Mouse (Mus musculus) neural tube, embryonic 15.5 days (tissue): ENCODE data around the gene Mettl18. TPM values are rescaled to one million over a fixed set of nuclear protein-coding genes. Genes with fewer than 3 reads are reported as not detected.
"Not testable (repeated sequence)": the region's sequence is repeated elsewhere in the genome, so short reads cannot be mapped to it uniquely, and the experiment has no call there.

Source experiments
- ATAC-seq: fragments of 200-750 bp; cut with Nextera tagmentation; 2 replicates; pipeline ENCODE4 v1.8.0; 2017; ENCODE audit warnings: mild to moderate bottlenecking, moderate TSS enrichment, moderate library complexity; ENCODE audit not compliant: low FRiP score
- H3K27ac ChIP-seq: fragments of 300-500 bp; sonication (generic); replicated peaks from 2 replicates; pipeline ENCODE4 v1.5.1; 2015; ENCODE audit warnings: mild to moderate bottlenecking, inconsistent platforms
- H3K27me3 ChIP-seq: fragments of 300-500 bp; sonication (generic); replicated peaks from 2 replicates; pipeline ENCODE4 v1.6.1; 2015; ENCODE audit warnings: inconsistent platforms
- H3K36me3 ChIP-seq: fragments of 300-500 bp; sonication (generic); 2 replicates; pipeline ENCODE4 v1.6.1; 2015; ENCODE audit warnings: inconsistent platforms
- H3K4me1 ChIP-seq: fragments of 300-500 bp; sonication (generic); 2 replicates; pipeline ENCODE4 v1.6.1; 2015; ENCODE audit warnings: inconsistent platforms
- H3K4me2 ChIP-seq: fragments of 300-500 bp; sonication (generic); 2 replicates; pipeline ENCODE4 v1.6.1; 2015; ENCODE audit warnings: inconsistent platforms, mild to moderate bottlenecking, moderate library complexity
- H3K4me3 ChIP-seq: fragments of 300-500 bp; sonication (generic); replicated peaks from 2 replicates; pipeline ENCODE4 v1.5.1; 2015; ENCODE audit warnings: mild to moderate bottlenecking, inconsistent platforms
- H3K9ac ChIP-seq: fragments of 300-500 bp; sonication (generic); replicated peaks from 2 replicates; pipeline ENCODE4 v1.6.1; 2015; ENCODE audit warnings: mild to moderate bottlenecking, inconsistent platforms
- H3K9me3 ChIP-seq: fragments of 300-500 bp; sonication (generic); replicated peaks from 2 replicates; pipeline ENCODE4 v1.6.1; 2016; ENCODE audit warnings: inconsistent platforms
- WGBS: fragments of 180-500 bp; shearing (Covaris S2); methylation state at CpG from one replicate; pipeline ENCODE4 v1.1.7; 2015; ENCODE audit warnings: mixed read lengths; 5-methylcytosine and 5-hydroxymethylcytosine counted together
- polyA plus RNA-seq: library from polyadenylated mRNA; unstranded; fragments of >200 nt; fragmentation: Nextera tagmentation; extraction: Ambion mirVana; gene quantifications from 2 replicates; pipeline ENCODE4 v1.2.1, GENCODE M21; 2015

Mettl18 gene
- polyA plus RNA-seq, 1 experiment from 2014 or later, result 8.1 TPM

GRCm38 (mm10) chr1:164004311-164004710 is 9.6 kb downstream of the Mettl18 start:
- no peaks in the 10 kb centered on the region for H3K4me1 ChIP-seq
- 82% methylated on average over 3 of the region's 3 CpGs for WGBS
- no peak overlapping the region for H3K4me2 ChIP-seq
- H3K27ac ChIP-seq, result no peak overlapping the region
- no peak for ATAC-seq
- no peaks in the 10 kb centered on the region for H3K9me3 ChIP-seq
- no peaks in the 10 kb centered on the region for H3K36me3 ChIP-seq
- H3K9ac ChIP-seq, result no peak overlapping the region
- no peaks in the 10 kb centered on the region for H3K27me3 ChIP-seq
- H3K4me3 ChIP-seq, result no peak overlapping the region

GRCm38 (mm10) chr1:164009235-164009634 is 14.5 kb downstream of the Mettl18 start:
- no peak for ATAC-seq
- Histone ChIP-seq H3K27me3 (no peaks in the 10 kb centered on the region), H3K4me1 (no peaks in the 10 kb centered on the region), H3K4me3 (no peak overlapping the region), H3K27ac (no peak overlapping the region), H3K4me2 (no peak overlapping the region), H3K9me3 (no peaks in the 10 kb centered on the region), H3K9ac (no peak overlapping the region), H3K36me3 (no peaks in the 10 kb centered on the region)
- 47% methylated on average over 2 of the region's 2 CpGs for WGBS

- H3K27ac ChIP-seq, result no peak overlapping the region
- H3K4me2 ChIP-seq, result no peak overlapping the region
- no peak overlapping the region for H3K4me3 ChIP-seq
- no peak overlapping the region for H3K9ac ChIP-seq
- H3K27me3 ChIP-seq, result no peaks in the 10 kb centered on the region
- WGBS, result 74% methylated on average over 1 of the region's 1 CpGs
- ATAC-seq, result no peak
- H3K4me1 ChIP-seq, result no peaks in the 10 kb centered on the region
- no peaks in the 10 kb centered on the region for H3K9me3 ChIP-seq
- H3K36me3 ChIP-seq, result no peaks in the 10 kb centered on the region
These were observed 19.9 kb downstream of the Mettl18 start for GRCm38 (mm10) chr1:164014616-164015015.

- Histone ChIP-seq H3K4me3 (no peak overlapping the region), H3K27ac (no peak overlapping the region), H3K27me3 (no peaks in the 10 kb centered on the region), H3K9me3 (no peaks in the 10 kb centered on the region), H3K4me1 (no peaks in the 10 kb centered on the region), H3K36me3 (no peaks in the 10 kb centered on the region), H3K4me2 (no peak overlapping the region), H3K9ac (no peak overlapping the region)
- 68% methylated on average over 16 of the region's 16 CpGs for WGBS
- no peak for ATAC-seq
These were observed 23.7 kb downstream of the Mettl18 start for GRCm38 (mm10) chr1:164018221-164018896.

GRCm38 (mm10) chr1:164019789-164020188 is 25.1 kb downstream of the Mettl18 start:
- H3K4me2 ChIP-seq, result no peak overlapping the region
- no peak for ATAC-seq

GRCm38 (mm10) chr1:164020746-164021145 is 26.1 kb downstream of the Mettl18 start:
- not testable (repeated sequence) for H3K9me3 ChIP-seq, H3K27me3 ChIP-seq, H3K4me3 ChIP-seq, H3K4me1 ChIP-seq, H3K9ac ChIP-seq, H3K36me3 ChIP-seq, H3K27ac ChIP-seq, H3K4me2 ChIP-seq, ATAC-seq
- 87% methylated on average over 3 of the region's 3 CpGs for WGBS

More at GRCm38 (mm10) chr1:164019789-164020188, 25.1 kb downstream of the Mettl18 start:
- Histone ChIP-seq H3K4me1 (no peaks in the 10 kb centered on the region), H3K9me3 (no peaks in the 10 kb centered on the region), H3K4me3 (no peak overlapping the region), H3K27ac (no peak overlapping the region), H3K9ac (no peak overlapping the region), H3K36me3 (no peaks in the 10 kb centered on the region), H3K27me3 (no peaks in the 10 kb centered on the region)
- WGBS, result 15% methylated on average over 6 of the region's 6 CpGs

GRCm38 (mm10) chr1:164022106-164022505 is 27.4 kb downstream of the Mettl18 start:
- not testable (repeated sequence) for H3K9me3 ChIP-seq, H3K36me3 ChIP-seq, H3K4me2 ChIP-seq, H3K27me3 ChIP-seq, H3K27ac ChIP-seq, H3K4me3 ChIP-seq, H3K4me1 ChIP-seq, ATAC-seq, H3K9ac ChIP-seq
- WGBS, result 82% methylated on average over 5 of the region's 5 CpGs

GRCm38 (mm10) chr1:164025685-164026084 is 31.0 kb downstream of the Mettl18 start:
- Histone ChIP-seq H3K4me1 (no peaks in the 10 kb centered on the region), H3K9ac (no peak overlapping the region), H3K9me3 (no peaks in the 10 kb centered on the region), H3K4me2 (no peak overlapping the region), H3K36me3 (no peaks in the 10 kb centered on the region), H3K27ac (no peak overlapping the region), H3K27me3 (no peaks in the 10 kb centered on the region), H3K4me3 (no peak overlapping the region)
- 91% methylated on average over 4 of the region's 4 CpGs for WGBS
- ATAC-seq, result no peak

- no peak for ATAC-seq
- no peak overlapping the region for H3K4me2 ChIP-seq
- 54% methylated on average over 5 of the region's 5 CpGs for WGBS
- H3K27me3 ChIP-seq, result no peaks in the 10 kb centered on the region
- H3K9me3 ChIP-seq, result no peaks in the 10 kb centered on the region
- H3K27ac ChIP-seq, result no peak overlapping the region
- no peak overlapping the region for H3K4me3 ChIP-seq
- H3K9ac ChIP-seq, result no peak overlapping the region
- H3K36me3 ChIP-seq, result no peaks in the 10 kb centered on the region
- H3K4me1 ChIP-seq, result no peaks in the 10 kb centered on the region
These were observed 32.7 kb downstream of the Mettl18 start for GRCm38 (mm10) chr1:164027416-164027815.

- Histone ChIP-seq H3K4me2 (no peak overlapping the region), H3K9me3 (no peaks in the 10 kb centered on the region), H3K9ac (no peak overlapping the region), H3K27me3 (no peaks in the 10 kb centered on the region), H3K27ac (no peak overlapping the region), H3K36me3 (no peaks in the 10 kb centered on the region), H3K4me1 (no peaks in the 10 kb centered on the region), H3K4me3 (no peak overlapping the region)
- ATAC-seq, result no peak
- 78% methylated on average over 10 of the region's 10 CpGs for WGBS
These were observed 45.9 kb downstream of the Mettl18 start for GRCm38 (mm10) chr1:164040385-164041135.

GRCm38 (mm10) chr1:164043549-164043948 is 48.9 kb downstream of the Mettl18 start:
- Histone ChIP-seq H3K4me2 (no peak overlapping the region), H3K4me1 (no peaks in the 10 kb centered on the region), H3K36me3 (no peaks in the 10 kb centered on the region), H3K9ac (no peak overlapping the region), H3K27ac (no peak overlapping the region), H3K9me3 (no peaks in the 10 kb centered on the region), H3K4me3 (no peak overlapping the region), H3K27me3 (no peaks in the 10 kb centered on the region)
- WGBS, result 66% methylated on average over 3 of the region's 3 CpGs
- ATAC-seq, result no peak
